Mouse (Mus musculus): ENCODE measurements around the gene Car5a.

Car5a gene

GRCm38 (mm10) chr8:121906542-121907512, 37.9 kb downstream of the Car5a start:
- DNase-seq (ENCODE audit: low spot score in 2 of 2), result peak; percentile 20 to 31

- no peak for DNase-seq (ENCODE audit: low spot score in 2 of 2)
Measured at GRCm38 (mm10) chr8:121905864-121906263, 38.8 kb downstream of the Car5a start.

GRCm38 (mm10) chr8:121905420-121905819, 39.3 kb downstream of the Car5a start:
- DNase-seq (ENCODE audit: low spot score in 2 of 2), result no peak

- DNase-seq (ENCODE audit: low spot score in 2 of 2), result no peak
Measured at GRCm38 (mm10) chr8:121904999-121905398, 39.7 kb downstream of the Car5a start.

GRCm38 (mm10) chr8:121903977-121904376, 40.7 kb downstream of the Car5a start:
- no peak for DNase-seq (ENCODE audit: low spot score in 2 of 2)

GRCm38 (mm10) chr8:121901498-121902236, 43.0 kb downstream of the Car5a start:
- no peak for DNase-seq (ENCODE audit: low spot score in 2 of 2)

DNA sequence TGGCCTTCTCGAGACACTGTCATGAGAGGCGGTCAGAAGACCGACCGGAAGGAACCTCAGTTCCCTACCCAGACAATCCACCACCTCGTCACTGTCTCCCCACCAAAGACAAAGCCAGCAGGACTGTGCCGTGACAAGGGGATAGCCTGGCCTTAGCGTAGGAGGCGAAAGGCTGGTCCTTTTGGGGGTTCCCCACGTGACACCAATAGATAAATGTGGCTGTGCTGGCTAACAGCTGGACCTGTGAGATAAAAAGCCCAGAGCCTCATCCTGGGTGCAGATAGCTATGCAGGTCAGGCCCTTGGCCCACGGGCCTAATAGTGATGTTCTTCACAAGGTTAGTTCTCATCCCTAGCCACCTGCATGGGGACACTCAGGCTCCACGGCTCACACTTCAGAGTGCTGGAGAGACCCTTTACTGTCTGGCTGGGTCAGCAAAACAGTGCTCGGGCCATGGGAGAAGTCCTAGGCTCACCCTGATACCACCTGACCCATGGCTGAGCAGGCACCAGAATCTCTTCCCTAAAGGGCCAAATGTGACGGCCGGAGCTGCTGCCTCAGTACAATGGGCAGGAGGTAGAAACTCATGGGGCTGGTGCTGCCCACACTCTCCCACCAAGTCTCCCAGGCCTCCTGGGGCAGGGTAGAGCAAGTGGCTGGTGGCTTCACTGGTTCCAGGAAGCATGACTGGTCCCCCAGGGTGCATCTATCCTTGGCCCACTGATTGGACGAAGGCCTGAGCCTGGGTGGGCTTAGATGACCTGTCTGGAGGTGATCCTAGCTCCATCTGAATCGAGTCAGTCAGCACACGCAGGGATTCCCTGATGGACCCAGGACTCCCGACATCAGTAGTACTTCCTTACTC, 45.3 kb downstream of the Car5a start:
- peak; percentile 69 to 84 for DNase-seq (ENCODE audit: low spot score in 2 of 2)

- DNase-seq (ENCODE audit: low spot score in 2 of 2), result peak; percentile 73 to 83
Measured at GRCm38 (mm10) chr8:121898401-121898931, 46.2 kb downstream of the Car5a start.

DNA sequence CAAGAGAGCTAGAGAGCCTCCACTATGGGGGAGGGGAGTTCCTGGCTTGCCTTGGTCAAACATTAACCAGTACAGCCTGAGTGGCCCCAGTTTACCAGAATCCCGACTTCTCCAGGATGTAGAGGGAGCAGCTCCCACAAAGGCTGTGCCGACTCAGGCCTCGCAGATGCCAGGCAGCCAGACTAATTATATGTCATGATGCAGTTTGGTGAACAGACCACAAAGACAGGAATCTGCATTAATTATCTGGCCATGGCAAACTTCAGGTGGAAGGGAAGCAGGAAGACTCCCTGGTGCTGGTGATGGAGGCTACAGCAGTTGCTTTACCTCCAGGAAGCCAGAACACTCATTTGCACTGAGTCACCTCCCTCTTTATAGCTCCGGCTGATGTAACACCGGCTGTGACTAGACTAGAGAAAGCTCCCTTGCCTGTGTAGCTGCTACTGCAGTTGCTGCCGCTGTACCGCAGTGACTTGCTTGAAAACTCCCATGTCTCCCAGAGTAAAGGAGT, 46.8 kb downstream of the Car5a start:
- no peak for DNase-seq (ENCODE audit: low spot score in 2 of 2)

DNA sequence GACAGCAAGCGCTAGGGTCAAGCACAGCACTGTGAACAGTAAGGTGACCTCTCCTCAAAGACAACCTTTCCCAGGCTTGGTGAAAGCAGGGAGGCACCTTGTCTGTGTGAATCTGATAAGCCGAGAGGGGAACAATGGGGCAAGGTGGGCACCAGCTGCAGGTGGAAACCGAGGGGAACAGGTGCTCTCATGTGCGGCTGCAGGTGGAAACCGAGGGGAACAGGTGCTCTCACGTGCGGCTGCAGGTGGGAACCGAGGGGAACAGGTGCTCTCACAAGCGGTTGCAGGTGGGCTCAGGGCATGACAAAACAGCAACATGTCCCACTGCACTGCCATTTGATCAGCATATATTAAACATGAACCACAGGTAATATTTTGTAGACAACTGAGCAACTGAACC, 47.5 kb downstream of the Car5a start:
- DNase-seq (ENCODE audit: low spot score in 2 of 2), result no peak

DNA sequence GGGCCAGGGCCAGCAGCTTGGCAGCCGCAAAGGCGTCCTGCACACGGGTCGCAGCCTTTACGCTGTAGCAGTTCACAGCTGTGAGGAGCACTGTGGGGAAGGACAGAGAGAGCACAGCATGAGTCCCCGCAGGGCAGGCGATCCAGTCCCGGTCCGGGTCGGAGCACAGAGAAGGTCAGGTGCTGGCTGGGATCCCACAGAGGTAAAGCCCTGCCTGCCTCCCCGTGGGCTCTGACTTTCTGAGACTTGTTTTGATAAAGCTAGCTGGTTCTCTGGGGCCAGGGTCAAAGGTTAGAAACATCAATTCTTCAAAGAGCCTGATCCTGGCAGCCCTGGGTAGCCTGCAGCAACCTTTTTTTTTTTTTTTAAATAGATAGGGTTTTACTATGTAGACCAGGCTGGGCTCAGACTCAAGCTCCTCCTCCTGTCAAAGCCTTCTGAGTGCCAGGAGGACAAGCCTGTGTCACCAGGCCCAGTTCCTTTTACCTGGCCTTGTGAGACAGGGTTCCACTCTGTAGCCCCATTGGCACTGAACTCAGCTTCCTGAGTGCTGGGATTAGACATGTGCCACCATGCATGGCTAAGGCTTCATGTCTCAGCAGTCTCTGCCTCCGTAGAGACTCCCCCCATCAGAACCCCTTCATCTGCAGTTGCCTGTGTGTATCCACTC, 48.1 kb downstream of the Car5a start:
- DNase-seq (ENCODE audit: low spot score in 2 of 2), result no peak

- no peak for DNase-seq (ENCODE audit: low spot score in 2 of 2)
Measured at GRCm38 (mm10) chr8:121895910-121896309, 48.8 kb downstream of the Car5a start.

- no peak for DNase-seq (ENCODE audit: low spot score in 2 of 2)
Measured at GRCm38 (mm10) chr8:121892875-121893274, 51.8 kb downstream of the Car5a start.

- DNase-seq (ENCODE audit: low spot score in 2 of 2), result no peak
Measured at GRCm38 (mm10) chr8:121889810-121890785, 54.6 kb downstream of the Car5a start.

DNA sequence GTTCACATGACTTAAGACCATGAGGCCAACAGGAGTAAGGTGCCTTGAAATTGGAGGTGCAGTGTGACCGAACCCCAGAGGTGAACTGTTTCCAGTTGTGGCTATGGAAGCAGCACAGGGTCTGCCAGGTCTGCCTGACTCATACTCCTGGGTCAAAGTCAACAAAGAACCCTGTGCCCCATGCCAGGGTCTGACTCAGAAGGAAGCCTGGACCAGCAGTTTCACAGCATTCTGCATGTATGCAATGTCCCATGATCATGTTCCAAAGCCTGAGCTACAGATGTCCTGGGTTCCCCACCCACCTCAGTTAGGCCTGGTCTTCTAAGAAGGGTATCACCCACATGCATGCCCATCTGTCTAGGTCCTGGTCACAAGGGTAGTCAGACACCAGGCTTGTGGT, 55.4 kb downstream of the Car5a start:
- DNase-seq (ENCODE audit: low spot score in 2 of 2), result no peak

- no peak for DNase-seq (ENCODE audit: low spot score in 2 of 2)
Measured at GRCm38 (mm10) chr8:121887547-121887946, 57.2 kb downstream of the Car5a start.

- no peak for DNase-seq (ENCODE audit: low spot score in 2 of 2)
Measured at GRCm38 (mm10) chr8:121885433-121885832, 59.3 kb downstream of the Car5a start.

- no peak for DNase-seq (ENCODE audit: low spot score in 2 of 2)
Measured at GRCm38 (mm10) chr8:121885001-121885400, 59.7 kb downstream of the Car5a start.

DNA sequence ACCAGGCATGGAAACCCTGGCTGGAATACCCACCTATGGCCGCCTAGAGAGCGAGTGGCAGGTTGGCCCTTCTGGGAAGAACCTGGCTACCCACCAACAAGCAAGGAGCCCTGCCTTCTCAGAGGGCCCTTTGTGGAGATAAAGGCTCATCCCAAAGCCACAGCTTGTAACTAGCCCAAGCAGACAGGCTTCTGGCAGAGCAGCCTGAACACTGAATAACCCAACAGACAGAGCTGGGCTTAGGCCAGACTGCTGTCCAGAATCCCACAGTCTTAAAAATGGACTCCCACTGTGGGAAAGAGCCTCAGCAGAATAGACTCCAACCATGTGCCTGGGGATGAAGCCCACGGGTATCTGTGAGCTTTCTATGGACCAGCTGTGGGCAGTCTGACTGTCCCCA, 60.5 kb downstream of the Car5a start:
- no peak for DNase-seq (ENCODE audit: low spot score in 2 of 2)

DNA sequence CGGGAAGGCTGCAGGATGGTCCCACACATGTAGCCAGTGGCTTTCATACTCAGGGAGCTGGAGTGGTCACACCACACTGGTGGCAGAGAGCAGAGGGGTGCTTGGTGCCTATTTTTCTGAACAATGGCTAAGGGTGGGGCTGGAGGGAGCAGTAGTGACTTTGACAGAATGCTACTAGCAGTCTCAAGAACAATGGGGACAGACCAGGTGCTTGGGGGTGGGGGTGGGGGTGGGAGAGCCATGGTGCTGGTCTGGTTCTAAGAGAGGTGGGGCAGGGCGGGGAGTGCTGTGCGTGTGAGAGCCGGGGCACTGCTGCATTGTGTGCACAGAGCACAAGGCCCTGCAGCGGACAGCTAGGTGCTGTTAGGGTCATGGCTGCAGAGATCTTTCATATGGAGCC, 62.8 kb downstream of the Car5a start:
- DNase-seq (ENCODE audit: low spot score in 2 of 2), result no peak
